Mouse (Mus musculus): ENCODE results near the gene Slc25a51. TPM values are rescaled to one million over a fixed set of nuclear protein-coding genes. Genes with fewer than 3 reads are reported as not detected.
A peak's percentile ranks its signal among the peaks of the same experiment; 100 is the strongest.

Slc25a51 gene
- polyA plus RNA-seq, 1 experiment from 2014 or later: 71.6 TPM

DNA sequence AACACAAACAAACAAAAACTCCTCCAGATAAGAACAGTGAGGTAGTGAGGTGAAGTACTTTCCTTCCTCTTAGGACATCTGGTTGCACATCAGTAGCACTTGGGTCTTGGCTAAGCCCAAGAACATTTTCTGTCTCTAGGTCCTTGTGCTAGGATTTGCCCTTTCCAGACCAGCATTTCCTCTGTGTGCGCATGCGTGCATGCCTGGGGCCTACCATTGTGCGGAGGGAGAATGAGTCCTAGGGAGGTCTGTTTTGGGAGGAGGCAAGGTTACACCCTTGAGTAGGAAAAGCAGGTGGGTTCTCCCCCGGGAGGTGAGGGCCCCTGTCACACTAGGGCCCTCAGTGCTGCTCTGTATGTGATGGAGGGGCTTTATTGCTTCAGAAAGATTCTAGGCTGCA, 10.5 kb upstream of the Slc25a51 start:
- Histone ChIP-seq H3K9me3 (ENCODE audit: control insufficient read depth, low read length) (no peaks in the 10 kb centered on the region), H3K27me3 (ENCODE audit: control insufficient read depth, insufficient read depth, low read length) (no peaks in the 10 kb centered on the region), H3K27ac (ENCODE audit: low read depth, low read length) (no peak overlapping the region), H3K9ac (ENCODE audit: low read depth, low read length) (no peak overlapping the region), H3K36me3 (ENCODE audit: control insufficient read depth, insufficient read depth, low read length) (no peaks in the 10 kb centered on the region; the same call in 1 of the 2 replicates), H3K4me3 (ENCODE audit: low read length) (no peak overlapping the region), H3K4me2 (replicated peaks; ENCODE audit: low read depth, low read length) (no peak overlapping the region), H3K4me1 (ENCODE audit: control insufficient read depth, insufficient read depth, low read length) (peaks cover 15% of the 10 kb centered on the region; the same call in 1 of the 2 replicates)
- 76% methylated on average over 4 of the region's 4 CpGs for WGBS
- no peak for ATAC-seq (ENCODE audit: low FRiP score, low TSS enrichment)

DNA sequence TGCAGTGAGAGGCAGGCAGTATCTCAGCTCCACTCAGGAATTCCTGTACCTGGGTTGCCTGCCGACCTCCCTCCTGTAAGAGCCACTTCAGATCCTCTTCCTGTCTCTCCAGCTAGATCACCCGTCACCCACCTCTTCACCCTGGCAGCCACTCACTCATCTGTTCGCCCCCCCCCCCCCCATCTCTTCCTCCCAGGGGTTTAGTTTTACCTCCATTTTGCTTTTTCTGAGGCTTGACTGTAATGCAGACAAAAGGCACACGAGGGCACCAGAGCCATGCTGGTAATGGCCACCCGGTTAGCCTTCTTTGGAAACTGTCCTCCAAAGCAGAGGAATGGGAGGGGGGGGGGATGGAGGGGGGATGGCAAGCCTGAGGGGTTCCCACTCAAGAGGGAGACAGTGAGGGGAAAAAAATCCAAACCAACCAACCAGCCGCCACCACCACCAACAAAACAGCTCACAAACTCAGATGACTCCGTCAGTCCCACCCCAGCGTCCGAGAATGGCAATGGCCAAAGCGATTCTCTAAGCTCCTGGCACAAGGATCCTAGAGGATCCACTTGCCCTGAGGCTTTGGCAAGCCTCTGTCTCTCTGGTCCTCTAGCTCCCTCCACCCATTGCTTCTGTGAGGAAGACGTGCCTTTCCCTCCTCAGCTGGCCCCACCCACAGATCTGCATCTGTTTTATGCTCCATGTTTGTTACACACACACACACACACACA, 9.8 kb upstream of the Slc25a51 start:
- Histone ChIP-seq H3K4me1 (ENCODE audit: control insufficient read depth, insufficient read depth, low read length) (0 out of 2 replicates have a peak, but pooled peaks cover 11% of the 10 kb centered on the region), H3K9me3 (ENCODE audit: control insufficient read depth, low read length) (no peaks in the 10 kb centered on the region), H3K9ac (ENCODE audit: low read depth, low read length) (no peak overlapping the region), H3K4me2 (replicated peaks; ENCODE audit: low read depth, low read length) (peak overlapping the region; percentile 17; the same call in 1 of the 2 replicates), H3K36me3 (ENCODE audit: control insufficient read depth, insufficient read depth, low read length) (no peaks in the 10 kb centered on the region; the same call in 1 of the 2 replicates), H3K27me3 (ENCODE audit: control insufficient read depth, insufficient read depth, low read length) (no peaks in the 10 kb centered on the region), H3K4me3 (ENCODE audit: low read length) (no peak overlapping the region), H3K27ac (ENCODE audit: low read depth, low read length) (no peak overlapping the region)
- peak; percentile 7; the same call in 1 of the 2 replicates for ATAC-seq (ENCODE audit: low FRiP score, low TSS enrichment)
- WGBS: 23% methylated on average over 10 of the region's 11 CpGs

DNA sequence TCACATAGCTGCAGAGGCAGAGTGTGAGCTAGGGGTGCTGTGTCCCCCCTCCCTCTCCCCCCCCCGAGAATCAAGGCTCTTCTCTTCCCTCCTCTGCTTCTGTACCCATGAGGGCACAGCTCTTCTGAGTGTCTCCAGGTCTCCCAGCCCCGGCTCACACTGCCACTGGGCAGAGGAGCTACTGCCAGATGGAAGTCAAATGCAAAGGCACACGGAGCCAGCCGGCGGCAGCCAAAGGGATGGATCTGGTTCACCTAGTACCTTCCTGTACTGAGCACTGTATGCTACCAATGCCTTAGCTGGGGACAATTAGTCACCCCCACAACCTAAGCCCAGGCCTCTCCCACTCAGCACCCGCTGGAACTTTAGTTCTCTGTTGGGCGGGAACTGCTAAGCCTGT, 7.7 kb upstream of the Slc25a51 start:
- ATAC-seq (ENCODE audit: low FRiP score, low TSS enrichment): no peak
- Histone ChIP-seq H3K4me2 (replicated peaks; ENCODE audit: low read depth, low read length) (no peak overlapping the region), H3K4me3 (ENCODE audit: low read length) (no peak overlapping the region)

DNA sequence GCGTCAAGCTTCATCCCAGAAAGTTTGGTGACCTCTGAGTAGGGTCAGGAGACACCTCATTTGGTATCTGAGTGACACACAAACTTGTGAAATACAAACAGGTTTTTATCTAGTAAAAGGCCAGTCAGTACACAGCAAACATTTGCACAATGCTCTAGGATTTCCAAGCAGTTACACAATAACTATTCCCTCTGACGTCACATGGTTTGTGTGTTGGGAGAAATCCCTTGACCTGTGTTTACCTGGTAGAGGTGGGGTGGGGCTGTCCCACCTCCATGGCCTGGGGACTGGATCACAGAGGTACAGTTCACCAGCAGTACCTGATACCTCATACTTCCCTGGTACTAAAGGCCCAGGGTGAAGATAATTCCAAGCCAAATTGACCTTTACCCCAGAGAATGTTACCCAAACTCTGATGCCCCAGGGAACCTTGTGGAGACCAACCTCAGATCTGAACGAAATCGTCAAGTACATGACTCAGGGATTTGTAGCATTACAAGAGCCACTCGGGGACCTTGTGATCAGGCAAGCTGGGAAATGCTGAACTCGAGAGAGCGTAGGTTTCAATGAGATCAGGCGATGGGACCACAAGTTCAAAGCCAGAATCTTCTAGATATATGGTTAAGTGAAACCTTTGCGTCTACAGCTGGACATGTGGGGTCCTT, 5.2 kb upstream of the Slc25a51 start:
- H3K9me3 ChIP-seq (ENCODE audit: control insufficient read depth, low read length): no peaks in the 10 kb centered on the region
- H3K4me2 ChIP-seq (replicated peaks; ENCODE audit: low read depth, low read length): no peak overlapping the region
- no peak for ATAC-seq (ENCODE audit: low FRiP score, low TSS enrichment)
- H3K27me3 ChIP-seq (ENCODE audit: control insufficient read depth, insufficient read depth, low read length): no peaks in the 10 kb centered on the region
- H3K9ac ChIP-seq (ENCODE audit: low read depth, low read length): no peak overlapping the region
- no peaks in the 10 kb centered on the region for H3K36me3 ChIP-seq (ENCODE audit: control insufficient read depth, insufficient read depth, low read length)
- H3K27ac ChIP-seq (ENCODE audit: low read depth, low read length): no peak overlapping the region
- H3K4me3 ChIP-seq (ENCODE audit: low read length): no peak overlapping the region
- 76% methylated on average over 9 of the region's 9 CpGs for WGBS
- H3K4me1 ChIP-seq (ENCODE audit: control insufficient read depth, insufficient read depth, low read length): 0 out of 2 replicates have a peak, but pooled peaks cover 7% of the 10 kb centered on the region

More for the DNA sequence above, 7.7 kb upstream of the Slc25a51 start:
- Histone ChIP-seq H3K9me3 (ENCODE audit: control insufficient read depth, low read length) (no peaks in the 10 kb centered on the region), H3K9ac (ENCODE audit: low read depth, low read length) (no peak overlapping the region), H3K27ac (ENCODE audit: low read depth, low read length) (no peak overlapping the region), H3K27me3 (ENCODE audit: control insufficient read depth, insufficient read depth, low read length) (no peaks in the 10 kb centered on the region), H3K36me3 (ENCODE audit: control insufficient read depth, insufficient read depth, low read length) (no peaks in the 10 kb centered on the region), H3K4me1 (ENCODE audit: control insufficient read depth, insufficient read depth, low read length) (0 out of 2 replicates have a peak, but pooled peaks cover 10% of the 10 kb centered on the region)
- 79% methylated on average over 7 of the region's 7 CpGs for WGBS

DNA sequence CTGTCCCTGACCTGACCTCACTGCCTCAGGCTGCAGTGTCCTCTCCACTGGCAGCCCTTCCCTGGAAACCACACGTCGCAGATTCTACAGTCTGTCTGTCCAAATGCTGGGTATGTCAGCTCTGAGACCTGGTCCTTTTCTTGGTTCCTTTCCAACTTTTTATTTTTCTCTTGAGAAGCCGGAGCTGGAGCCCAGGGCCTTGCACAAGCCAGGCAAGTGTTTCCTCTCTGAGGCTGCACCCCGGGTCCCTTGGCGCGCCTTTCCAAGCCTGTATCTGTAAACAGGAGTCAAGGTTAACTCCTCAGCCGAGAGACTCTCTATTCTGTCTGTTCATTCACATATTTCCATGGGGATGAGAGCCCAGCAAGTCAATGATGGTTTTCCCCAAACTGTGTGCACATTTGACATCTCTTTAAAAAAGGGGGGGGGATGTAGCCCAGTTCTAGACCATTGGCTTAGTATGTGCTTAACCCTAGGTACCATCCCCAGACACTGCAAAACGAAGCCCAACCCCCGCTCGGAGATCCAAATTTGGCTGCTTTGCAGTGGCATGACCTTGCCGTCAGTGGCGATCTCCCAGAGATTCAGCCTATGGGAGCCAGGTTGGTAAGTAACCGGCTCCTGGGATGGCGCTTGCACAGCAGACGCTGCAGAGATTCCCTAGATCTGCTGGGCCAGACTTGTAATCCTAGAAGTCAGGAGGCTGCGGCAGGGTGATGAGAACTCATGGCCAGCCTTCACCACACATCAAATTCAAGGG, 4.0 kb upstream of the Slc25a51 start:
- Histone ChIP-seq H3K4me3 (ENCODE audit: low read length) (no peak overlapping the region), H3K27ac (ENCODE audit: low read depth, low read length) (no peak overlapping the region), H3K4me1 (ENCODE audit: control insufficient read depth, insufficient read depth, low read length) (peaks cover 4% of the 10 kb centered on the region; the same call in 1 of the 2 replicates), H3K9ac (ENCODE audit: low read depth, low read length) (no peak overlapping the region), H3K36me3 (ENCODE audit: control insufficient read depth, insufficient read depth, low read length) (no peaks in the 10 kb centered on the region), H3K9me3 (ENCODE audit: control insufficient read depth, low read length) (no peaks in the 10 kb centered on the region), H3K27me3 (ENCODE audit: control insufficient read depth, insufficient read depth, low read length) (no peaks in the 10 kb centered on the region), H3K4me2 (replicated peaks; ENCODE audit: low read depth, low read length) (no peak overlapping the region)
- 71% methylated on average over 16 of the region's 16 CpGs for WGBS
- ATAC-seq (ENCODE audit: low FRiP score, low TSS enrichment): no peak

DNA sequence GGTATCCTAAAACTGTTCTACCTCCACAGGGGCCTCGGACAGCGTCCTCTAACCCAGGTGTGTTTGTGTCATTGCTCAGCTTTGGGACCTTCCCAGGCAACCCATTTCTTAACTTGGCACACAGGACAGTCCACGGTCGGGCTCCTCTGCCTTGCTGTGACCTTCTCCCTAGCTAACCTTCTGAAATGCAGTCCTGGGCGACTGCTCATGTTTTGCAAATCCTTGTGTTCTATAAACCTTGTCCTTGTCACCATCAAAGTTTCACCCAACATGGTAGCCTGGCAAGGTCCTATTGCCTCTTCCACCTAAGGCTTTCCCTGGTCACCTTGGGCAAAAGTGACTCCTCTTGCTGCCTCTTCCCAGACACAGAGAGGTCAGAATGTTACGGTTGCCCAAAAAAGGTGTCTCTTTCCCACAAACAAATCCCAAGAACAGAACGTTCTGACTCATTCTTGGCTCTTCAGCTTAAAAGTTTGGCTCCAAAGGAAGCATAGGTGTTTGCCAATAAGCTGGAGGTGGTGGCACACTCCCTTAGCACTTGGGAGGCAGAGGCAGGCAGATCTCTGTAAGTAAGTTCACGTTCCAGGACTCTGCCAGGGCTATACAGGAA, 2.7 kb upstream of the Slc25a51 start:
- no peak for ATAC-seq (ENCODE audit: low FRiP score, low TSS enrichment)
- H3K9me3 ChIP-seq (ENCODE audit: control insufficient read depth, low read length): no peaks in the 10 kb centered on the region
- WGBS: 91% methylated on average over 8 of the region's 8 CpGs

DNA sequence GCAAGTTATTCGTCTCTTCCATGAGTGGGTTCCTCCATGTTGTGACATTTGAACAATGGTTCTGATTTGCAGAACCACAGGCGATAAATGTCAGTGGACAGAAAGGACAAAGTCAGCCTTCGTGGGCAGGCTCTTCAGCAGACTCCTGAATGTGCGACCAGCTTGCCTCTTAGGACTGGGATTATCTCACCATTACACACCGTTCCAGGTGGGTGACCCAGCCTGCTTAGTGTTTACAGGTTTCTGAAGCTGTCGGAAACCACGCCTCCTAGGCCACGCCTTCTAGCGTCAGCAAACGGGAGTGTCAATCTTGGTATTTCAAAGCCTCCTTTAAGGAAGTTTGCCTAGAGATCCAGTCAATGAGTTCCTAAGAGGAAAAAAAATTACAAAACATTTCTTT, 704 bp upstream of the Slc25a51 start:
- Histone ChIP-seq H3K4me1 (ENCODE audit: control insufficient read depth, insufficient read depth, low read length) (peaks cover 14% of the 10 kb centered on the region; the same call in 1 of the 2 replicates), H3K9me3 (ENCODE audit: control insufficient read depth, low read length) (no peaks in the 10 kb centered on the region), H3K27me3 (ENCODE audit: control insufficient read depth, insufficient read depth, low read length) (no peaks in the 10 kb centered on the region), H3K4me2 (replicated peaks; ENCODE audit: low read depth, low read length) (peak overlapping the region; percentile 90), H3K4me3 (ENCODE audit: low read length) (peak overlapping the region; percentile 98), H3K36me3 (ENCODE audit: control insufficient read depth, insufficient read depth, low read length) (peaks cover 3% of the 10 kb centered on the region; the same call in 1 of the 2 replicates), H3K9ac (ENCODE audit: low read depth, low read length) (peak overlapping the region; percentile 98), H3K27ac (ENCODE audit: low read depth, low read length) (peak overlapping the region; percentile 92)
- peak; percentile 15; the same call in 1 of the 2 replicates for ATAC-seq (ENCODE audit: low FRiP score, low TSS enrichment)
- 1% methylated on average over 10 of the region's 10 CpGs for WGBS

More for the DNA sequence above, 2.7 kb upstream of the Slc25a51 start:
- Histone ChIP-seq H3K27ac (ENCODE audit: low read depth, low read length) (no peak overlapping the region), H3K36me3 (ENCODE audit: control insufficient read depth, insufficient read depth, low read length) (no peaks in the 10 kb centered on the region), H3K27me3 (ENCODE audit: control insufficient read depth, insufficient read depth, low read length) (no peaks in the 10 kb centered on the region), H3K4me2 (replicated peaks; ENCODE audit: low read depth, low read length) (no peak overlapping the region), H3K4me1 (ENCODE audit: control insufficient read depth, insufficient read depth, low read length) (peaks cover 14% of the 10 kb centered on the region; the same call in 1 of the 2 replicates), H3K4me3 (ENCODE audit: low read length) (no peak overlapping the region), H3K9ac (ENCODE audit: low read depth, low read length) (no peak overlapping the region)

DNA sequence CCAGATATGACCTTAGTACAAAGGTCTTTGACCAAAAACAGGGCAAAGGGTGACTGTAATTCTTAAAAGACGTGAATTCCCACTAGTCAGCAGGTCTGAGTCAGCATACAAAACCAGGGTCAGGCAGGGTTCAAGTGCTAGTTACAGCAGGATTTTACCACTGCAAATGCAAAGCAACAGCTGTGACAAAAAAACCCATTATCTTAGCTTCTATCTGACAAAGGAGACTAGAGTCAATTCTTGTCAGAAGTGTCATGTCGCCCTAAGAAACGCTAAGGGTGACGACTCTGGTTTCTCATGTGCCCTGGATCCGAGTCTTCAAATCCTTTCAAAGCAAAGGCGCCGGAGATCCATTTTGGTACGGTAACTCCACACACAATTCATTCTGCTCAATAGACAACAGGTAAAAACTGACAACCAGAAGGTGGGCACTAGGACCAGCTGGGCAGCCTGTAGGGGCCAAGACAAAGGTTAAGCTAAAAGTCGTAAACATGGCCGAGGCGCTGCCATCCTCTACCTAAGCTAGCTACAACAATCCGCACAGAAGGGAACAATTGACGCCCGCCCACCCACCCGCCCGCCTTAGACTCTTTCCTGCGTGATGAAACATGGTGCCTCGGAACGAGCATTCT, 747 bp downstream of the Slc25a51 start:
- H3K27ac ChIP-seq (ENCODE audit: low read depth, low read length): peak overlapping the region; percentile 92
- WGBS: 2% methylated on average over 19 of the region's 19 CpGs
- peaks cover 16% of the 10 kb centered on the region for H3K36me3 ChIP-seq (ENCODE audit: control insufficient read depth, insufficient read depth, low read length)
- peak overlapping the region; percentile 98 for H3K9ac ChIP-seq (ENCODE audit: low read depth, low read length)
- H3K4me2 ChIP-seq (replicated peaks; ENCODE audit: low read depth, low read length): peak overlapping the region; percentile 90
- peak overlapping the region; percentile 98 for H3K4me3 ChIP-seq (ENCODE audit: low read length)
- peaks cover 14% of the 10 kb centered on the region; the same call in 1 of the 2 replicates for H3K4me1 ChIP-seq (ENCODE audit: control insufficient read depth, insufficient read depth, low read length)
- peak; percentile 2; the same call in 1 of the 2 replicates for ATAC-seq (ENCODE audit: low FRiP score, low TSS enrichment)
- no peaks in the 10 kb centered on the region for H3K27me3 ChIP-seq (ENCODE audit: control insufficient read depth, insufficient read depth, low read length)
- no peaks in the 10 kb centered on the region for H3K9me3 ChIP-seq (ENCODE audit: control insufficient read depth, low read length)

All from kidney, embryonic 14.5 days (tissue).